Mouse (Mus musculus) central nervous system, embryonic 14 days (tissue): ENCODE measurements around the gene Capg. TPM values are rescaled to one million over a fixed set of nuclear protein-coding genes. Genes with fewer than 3 reads are reported as not detected.

ENCODE experiments used
- polyA plus RNA-seq: library from polyadenylated mRNA; depleted of rRNA; stranded (reverse); fragments of >200 nt; gene quantifications from 2 replicates; pipeline ENCODE4 v1.2.3, GENCODE M21; 2012; rRNA removed

Gene Capg
- polyA plus RNA-seq = 5.3 and 10.0 TPM in 2 replicates

GRCm38 (mm10) chr6:72544283-72544987, at the start of gene Capg:
TSS of gene Capg (plus strand) at chr6:72544391.

GRCm38 (mm10) chr6:72521607-72522006, 22.6 kb upstream of the Capg start, which contains the start of gene Sh2d6:
TSS of gene Sh2d6 (minus strand) at chr6:72521707.

GRCm38 (mm10) chr6:72597956-72598753, 54.0 kb downstream of the Capg start, which contains the start of the genes Elmod3 and Retsat:
TSS of gene Elmod3 (minus strand) at chr6:72598413.
TSS of gene Retsat (plus strand) at chr6:72598475.

Other genes starting within 250 kb of the Capg start
- 0.04 and 0.10 TPM in 2 replicates for gene Sftpb, start 239.8 kb upstream of the Capg start, polyA plus RNA-seq
- gene Usp39, start 199.2 kb upstream of the Capg start, polyA plus RNA-seq = 42.2 and 47.0 TPM in 2 replicates
- 26.6 and 28.5 TPM in 2 replicates for gene 0610030E20Rik, start 197.1 kb upstream of the Capg start, polyA plus RNA-seq
- 35.5 and 40.2 TPM in 2 replicates for gene Tmem150a, start 188.9 kb upstream of the Capg start, polyA plus RNA-seq
- 83.0 and 83.4 TPM in 2 replicates for gene Rnf181, start 177.4 kb upstream of the Capg start, polyA plus RNA-seq
- gene Vamp5, start 163.9 kb upstream of the Capg start, polyA plus RNA-seq = 14.8 and 17.8 TPM in 2 replicates
- 26.1 and 45.9 TPM in 2 replicates for gene Vamp8, start 153.7 kb upstream of the Capg start, polyA plus RNA-seq
- gene Ggcx, start 130.1 kb upstream of the Capg start, polyA plus RNA-seq = 20.4 and 24.2 TPM in 2 replicates
- gene Mat2a, start 104.8 kb upstream of the Capg start, polyA plus RNA-seq = 327 and 350 TPM in 2 replicates
- gene Sh2d6, start 22.7 kb upstream of the Capg start, polyA plus RNA-seq = 1.2 and 1.3 TPM in 2 replicates
- 13.6 and 14.4 TPM in 2 replicates for gene Elmod3, start 54.0 kb downstream of the Capg start, polyA plus RNA-seq
- gene Retsat, start 54.1 kb downstream of the Capg start, polyA plus RNA-seq = 3.5 and 4.5 TPM in 2 replicates
- gene Tgoln1, start 72.6 kb downstream of the Capg start, polyA plus RNA-seq = 25.1 and 25.5 TPM in 2 replicates
- 13.1 and 23.9 TPM in 2 replicates for gene Tcf7l1, start 244.9 kb downstream of the Capg start, polyA plus RNA-seq